Comparison of ENCODE assay signal across 18 mouse cellular contexts in the genomic region with DNA sequence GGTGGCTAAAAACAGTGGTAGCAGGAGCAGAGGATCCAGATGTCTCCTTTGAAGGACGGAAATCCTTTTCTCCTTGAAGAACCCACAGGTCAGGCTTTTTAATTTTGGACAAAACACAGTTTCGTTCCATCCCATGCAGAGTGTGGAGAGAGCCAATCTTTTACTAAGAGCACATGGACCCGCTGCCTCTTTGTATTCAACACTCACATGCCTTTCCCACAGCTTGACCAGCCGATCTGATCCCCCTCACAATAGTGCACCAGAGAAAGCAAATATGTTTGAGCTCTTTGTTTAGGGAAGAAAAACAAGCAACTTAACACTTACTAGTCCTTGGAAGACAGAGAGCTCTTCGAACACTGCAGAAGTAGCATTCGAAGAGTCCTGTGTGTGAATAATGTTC. TPM values are rescaled to one million over a fixed set of nuclear protein-coding genes. Genes with fewer than 3 reads are reported as not detected.
"Had no signal": no experiment of that assay in that cellular context is flagged by ENCODE, and none has a peak within 500 bp of the region (broad histone marks: within the 10 kb centered on the region; RNA-seq: fewer than 3 reads in every experiment).

No protein-coding gene starts in this region.

- H3K4me1 ChIP-seq: kidney, embryonic 15.5 days; liver, embryonic 13.5 days had no signal

- DNase-seq: kidney, adult 11 months; kidney, adult 8-10 months; kidney, postnatal 10 days; kidney, postnatal 36 days; layer of hippocampus, postnatal 36 days; liver, embryonic 13.5 days; lung, adult 2 months; lung, postnatal 14 days; lung, postnatal 4 days; thymus, adult 18-20 months; thymus, postnatal 36 days had no signal

- H3K9ac ChIP-seq: kidney, embryonic 15.5 days; liver, embryonic 13.5 days had no signal

- H3K9me3 ChIP-seq: kidney, embryonic 15.5 days; liver, embryonic 13.5 days had no signal

- H3K27me3 ChIP-seq: liver, embryonic 13.5 days had no signal

- H3K4me2 ChIP-seq: kidney, embryonic 15.5 days; liver, embryonic 13.5 days had no signal

- H3K36me3 ChIP-seq: kidney, embryonic 15.5 days; liver, embryonic 13.5 days had no signal

- H3K27ac ChIP-seq: kidney, embryonic 15.5 days; left cerebral cortex, adult 2 months; liver, embryonic 13.5 days had no signal

- H3K4me3 ChIP-seq: kidney, embryonic 15.5 days; left cerebral cortex, adult 2 months; liver, embryonic 13.5 days; myocyte had no signal

RNA-seq across cellular contexts. Expression of a gene that starts 42.6 kb away (rescaled TPM):
- polyA plus RNA-seq: liver, embryonic 16.5 days; lung, adult 2 months; myocyte; small intestine, adult 2 months; spleen, adult 2 months; testis, adult 2 months had no signal
